Mouse (Mus musculus) C2C12 (cell line): ENCODE data around the gene Cic. TPM values are rescaled to one million over a fixed set of nuclear protein-coding genes. Genes with fewer than 3 reads are reported as not detected.

ENCODE experiments used
- H3K27me3 ChIP-seq: one replicate; pipeline ENCODE4 v1.6.1; 2011; ENCODE audit not compliant: control insufficient read depth, insufficient read depth, insufficient read length
- H3K36me3 ChIP-seq: one replicate; pipeline ENCODE4 v1.6.1; 2011; ENCODE audit not compliant: control insufficient read depth, insufficient read depth
- H3K4me3 ChIP-seq: one replicate; pipeline ENCODE4 v1.5.1; 2011; ENCODE audit warnings: mild to moderate bottlenecking, control low read depth; ENCODE audit not compliant: poor library complexity, insufficient read depth, severe bottlenecking
- H3K79me2 ChIP-seq: one replicate; pipeline ENCODE4 v1.6.1; 2011; ENCODE audit not compliant: control insufficient read depth, insufficient read depth
- H3K79me3 ChIP-seq: one replicate; pipeline ENCODE4 v1.6.1; 2011; ENCODE audit warnings: low read depth, control low read depth
- H3ac ChIP-seq: one replicate; pipeline ENCODE3; 2011; ENCODE audit warnings: low read depth; ENCODE audit not compliant: control insufficient read depth, insufficient read length
- CEBPB ChIP-seq: IDR thresholded peaks from one replicate; pipeline ENCODE4 v1.6.1; 2011; ENCODE audit warnings: low read depth, mild to moderate bottlenecking, control low read depth, moderate library complexity
- CTCF ChIP-seq: IDR thresholded peaks from one replicate; pipeline ENCODE4 v1.5.1; 2011; ENCODE audit not compliant: control insufficient read depth, insufficient read depth, insufficient read length
- FOSL1 ChIP-seq: IDR thresholded peaks from one replicate; pipeline ENCODE4 v1.8.0; 2011; ENCODE audit warnings: mild to moderate bottlenecking, low read length; ENCODE audit not compliant: poor library complexity, insufficient read depth, severe bottlenecking
- MAX ChIP-seq: IDR thresholded peaks from one replicate; pipeline ENCODE4 v1.6.1; 2011; ENCODE audit warnings: mild to moderate bottlenecking, control low read depth
- MYOD1 ChIP-seq: IDR thresholded peaks from one replicate; pipeline ENCODE4 v1.6.1; 2011; ENCODE audit warnings: low read depth; ENCODE audit not compliant: control insufficient read depth, insufficient read length
- MYOG ChIP-seq: IDR thresholded peaks from one replicate; pipeline ENCODE4 v1.6.1; 2011; ENCODE audit not compliant: control insufficient read depth, insufficient read length; ENCODE audit errors: extremely low read depth
- USF1 ChIP-seq: IDR thresholded peaks from one replicate; pipeline ENCODE4 v1.6.1; 2011; ENCODE audit warnings: low read depth, mild to moderate bottlenecking, control low read depth, moderate library complexity
- microRNA-seq: library from miRNA; unstranded; fragments of <30 nt; microRNA quantifications from one replicate; pipeline ENCODE4, GENCODE M21; 2019; ENCODE audit warnings: borderline microRNAs expressed
- polyA plus RNA-seq: library from polyadenylated mRNA; unstranded; fragments of >200 nt; fragmentation: generic; extraction: Trizol; gene quantifications from one replicate; pipeline ENCODE4 v1.2.1, GENCODE M21; 2012; ENCODE audit warnings: missing spikeins

Cic gene
- polyA plus RNA-seq, 1 experiment: 79.5 TPM

GRCm38 (mm10) chr7:25334472-25334871, 67.0 kb downstream of the Cic start:
- Histone ChIP-seq H3ac (no peak overlapping the region), H3K79me3 (no peaks in the 10 kb centered on the region), H3K79me2 (no peaks in the 10 kb centered on the region), H3K27me3 (no peaks in the 10 kb centered on the region), H3K4me3 (no peak overlapping the region), H3K36me3 (peaks cover 13% of the 10 kb centered on the region)
- TF ChIP-seq USF1 (no peak), FOSL1 (no peak), CTCF (no peak), CEBPB (no peak), MYOG (no peak), MYOD1 (no peak), MAX (no peak)

- Histone ChIP-seq H3K36me3 (peaks cover 9% of the 10 kb centered on the region), H3K79me2 (no peaks in the 10 kb centered on the region), H3ac (no peak overlapping the region), H3K4me3 (no peak overlapping the region), H3K27me3 (no peaks in the 10 kb centered on the region), H3K79me3 (no peaks in the 10 kb centered on the region)
- TF ChIP-seq USF1 (no peak), MYOG (no peak), CEBPB (no peak), FOSL1 (no peak), MYOD1 (no peak), MAX (no peak), CTCF (no peak)
These were observed 71.8 kb downstream of the Cic start for GRCm38 (mm10) chr7:25339329-25339728.

- H3K27me3 ChIP-seq: no peaks in the 10 kb centered on the region
- no peak overlapping the region for H3ac ChIP-seq
- H3K79me2 ChIP-seq: no peaks in the 10 kb centered on the region
- TF ChIP-seq FOSL1 (no peak), MYOD1 (no peak), CTCF (no peak), MYOG (no peak)
- H3K36me3 ChIP-seq: peaks cover 6% of the 10 kb centered on the region
- no peak overlapping the region for H3K4me3 ChIP-seq
- no peaks in the 10 kb centered on the region for H3K79me3 ChIP-seq
These were observed 73.7 kb downstream of the Cic start for GRCm38 (mm10) chr7:25341000-25341784.

Small RNAs within 50 kb of the gene (microRNA-seq; reads per million reads assigned to microRNA genes)
- gene Mir7048: not detected

Other genes with a start within 250 kb of the Cic start
- 9.8 TPM for gene Grik5, start 195.4 kb upstream of the Cic start, polyA plus RNA-seq
- 15.5 TPM for gene Zfp574, start 195.1 kb upstream of the Cic start, polyA plus RNA-seq
- gene Pou2f2, start 88.0 kb upstream of the Cic start, polyA plus RNA-seq: 0.02 TPM
- 5.3 TPM for gene Dedd2, start 47.1 kb upstream of the Cic start, polyA plus RNA-seq
- gene Zfp526, start 46.3 kb upstream of the Cic start, polyA plus RNA-seq: 5.4 TPM
- 87.3 TPM for gene Gsk3a, start 29.9 kb upstream of the Cic start, polyA plus RNA-seq
- gene Erf, start 16.9 kb upstream of the Cic start, polyA plus RNA-seq: 61.8 TPM
- gene Pafah1b3, start 30.3 kb downstream of the Cic start, polyA plus RNA-seq: 90.8 TPM
- gene Prr19, start 33.7 kb downstream of the Cic start, polyA plus RNA-seq: not detected
- 0.13 TPM for gene Tmem145, start 38.4 kb downstream of the Cic start, polyA plus RNA-seq
- 31.9 TPM for gene Megf8, start 49.5 kb downstream of the Cic start, polyA plus RNA-seq
- gene Cnfn, start 102.0 kb downstream of the Cic start, polyA plus RNA-seq: 0.08 TPM
- 3.0 TPM for gene Lipe, start 131.0 kb downstream of the Cic start, polyA plus RNA-seq
- not detected for gene Cxcl17, start 145.2 kb downstream of the Cic start, polyA plus RNA-seq
- gene Ceacam1, start 209.9 kb downstream of the Cic start, polyA plus RNA-seq: 0.06 TPM